Mouse (Mus musculus): ENCODE data around the gene Olfr1351. TPM values are rescaled to one million over a fixed set of nuclear protein-coding genes. Genes with fewer than 3 reads are reported as not detected.
"Not testable (repeated sequence)": the region's sequence is repeated elsewhere in the genome, so short reads cannot be mapped to it uniquely, and the experiment has no call there.

The Olfr1351 gene
- polyA plus RNA-seq (2015; fragmentation: Nextera tagmentation; extraction: Ambion mirVana), result not detected in 2 replicates

DNA sequence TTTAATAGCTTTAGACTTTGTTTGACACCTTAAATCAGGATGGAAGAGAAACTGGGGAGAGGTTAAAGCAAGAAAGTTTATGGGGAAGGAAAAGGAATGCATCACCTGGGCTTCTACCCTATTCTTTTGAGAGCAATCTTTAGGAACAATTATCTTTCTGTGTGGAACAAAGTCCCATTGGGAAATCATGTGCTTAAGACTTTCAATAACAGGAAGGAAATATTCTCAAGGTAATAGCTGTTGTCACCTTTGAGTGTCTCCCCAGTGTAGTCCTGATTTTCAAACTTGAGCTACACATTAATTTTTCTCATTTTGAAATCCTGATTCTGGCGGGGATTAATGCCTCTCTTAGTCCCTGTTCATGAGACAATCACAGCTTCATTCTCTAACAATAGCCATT, at the start of gene Olfr1351:
Gene Olfr1351 (plus strand): TSS at position 301 of the 400 bp plus-strand sequence.
- WGBS, result 52% methylated on average over 1 of the region's 1 CpGs
- Histone ChIP-seq H3K36me3 (no peaks in the 10 kb centered on the region), H3K4me1 (no peaks in the 10 kb centered on the region), H3K27me3 (no peaks in the 10 kb centered on the region), H3K27ac (no peak within 1 kb of the TSS), H3K9me3 (no peaks in the 10 kb centered on the region), H3K4me2 (no peak within 1 kb of the TSS), H3K9ac (no peak within 1 kb of the TSS), H3K4me3 (no peak within 1 kb of the TSS)
- no peak for ATAC-seq (ENCODE audit: insufficient number of reproducible peaks, insufficient read depth, low FRiP score, low TSS enrichment, low read depth)

GRCm38 (mm10) chr10:78963009-78963408, 49.3 kb upstream of the Olfr1351 start, which contains the start of gene Olfr1353:
Olfr1353 (plus strand) TSS chr10:78963309.
- not testable (repeated sequence) for H3K4me1 ChIP-seq; H3K36me3 ChIP-seq; H3K27me3 ChIP-seq; H3K9ac ChIP-seq; H3K27ac ChIP-seq; H3K9me3 ChIP-seq; H3K4me2 ChIP-seq; H3K4me3 ChIP-seq; ATAC-seq (ENCODE audit: insufficient number of reproducible peaks, insufficient read depth, low FRiP score, low TSS enrichment, low read depth)

- Histone ChIP-seq H3K27me3 (no peaks in the 10 kb centered on the region), H3K36me3 (no peaks in the 10 kb centered on the region), H3K9me3 (no peaks in the 10 kb centered on the region), H3K4me1 (no peaks in the 10 kb centered on the region), H3K9ac (no peak within 1 kb of the TSS), H3K4me2 (no peak within 1 kb of the TSS), H3K4me3 (no peak within 1 kb of the TSS), H3K27ac (no peak within 1 kb of the TSS)
- no peak for ATAC-seq (ENCODE audit: insufficient number of reproducible peaks, insufficient read depth, low FRiP score, low TSS enrichment, low read depth)
Observed at GRCm38 (mm10) chr10:78980750-78981149, 31.5 kb upstream of the Olfr1351 start, which contains the start of gene Olfr1352. Olfr1352 (plus strand) TSS chr10:78981050.

DNA sequence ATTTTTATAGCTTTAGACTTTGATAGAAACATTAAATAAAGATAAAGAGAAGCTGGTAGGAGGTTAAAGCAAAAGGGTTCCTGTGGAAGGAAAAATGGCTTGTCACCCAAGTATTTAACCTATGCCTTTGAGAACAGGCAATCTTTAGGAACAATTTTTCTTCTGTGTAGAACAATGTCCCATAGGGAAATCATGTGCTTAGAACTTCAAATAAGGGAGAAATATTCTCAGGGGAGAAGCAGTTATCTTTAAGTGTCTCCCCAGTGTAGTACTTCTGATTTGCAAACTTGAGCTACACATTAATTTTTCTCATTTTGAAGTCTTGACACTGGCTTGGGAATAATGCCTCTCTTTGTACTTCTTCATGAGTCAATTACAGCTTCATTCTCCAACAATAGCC, 16.2 kb downstream of the Olfr1351 start, which contains the start of gene Olfr57:
Gene Olfr57 (plus strand): TSS at position 301 of the 400 bp plus-strand sequence.
- no peak for ATAC-seq (ENCODE audit: insufficient number of reproducible peaks, insufficient read depth, low FRiP score, low TSS enrichment, low read depth)
- H3K4me3 ChIP-seq, result no peak within 1 kb of the TSS
- H3K9ac ChIP-seq, result no peak within 1 kb of the TSS
- no peak within 1 kb of the TSS for H3K4me2 ChIP-seq
- no peaks in the 10 kb centered on the region for H3K27me3 ChIP-seq
- H3K9me3 ChIP-seq, result 0 out of 2 replicates have a peak, but pooled peaks cover 3% of the 10 kb centered on the region
- H3K4me1 ChIP-seq, result no peaks in the 10 kb centered on the region
- H3K27ac ChIP-seq, result no peak within 1 kb of the TSS
- H3K36me3 ChIP-seq, result no peaks in the 10 kb centered on the region

DNA sequence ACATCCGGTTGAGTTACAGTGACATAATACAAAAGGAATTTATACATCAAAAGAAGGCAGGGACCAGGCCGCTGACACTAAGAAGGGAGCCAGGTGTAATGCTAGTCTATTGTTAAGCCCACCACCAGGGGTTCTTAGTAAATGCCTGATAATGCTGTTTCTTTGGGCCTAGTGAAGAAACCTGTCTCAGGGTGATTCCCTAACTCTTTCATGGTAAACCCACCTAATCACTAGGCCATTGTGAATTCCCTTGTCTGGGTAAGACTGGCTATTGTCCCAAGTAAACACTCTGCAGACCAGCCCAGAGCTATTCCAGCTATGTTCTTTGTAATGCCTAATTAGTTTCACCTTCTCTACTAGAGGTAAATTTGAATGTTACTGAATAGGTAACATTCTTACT, 30.2 kb downstream of the Olfr1351 start:
- H3K9me3 ChIP-seq, result peaks cover 26% of the 10 kb centered on the region
- H3K4me1 ChIP-seq; H3K4me3 ChIP-seq; H3K36me3 ChIP-seq; ATAC-seq (ENCODE audit: insufficient number of reproducible peaks, insufficient read depth, low FRiP score, low TSS enrichment, low read depth); H3K27me3 ChIP-seq; H3K27ac ChIP-seq; H3K9ac ChIP-seq; H3K4me2 ChIP-seq: not testable (repeated sequence)
- WGBS, result 76% methylated on average over 2 of the region's 2 CpGs

DNA sequence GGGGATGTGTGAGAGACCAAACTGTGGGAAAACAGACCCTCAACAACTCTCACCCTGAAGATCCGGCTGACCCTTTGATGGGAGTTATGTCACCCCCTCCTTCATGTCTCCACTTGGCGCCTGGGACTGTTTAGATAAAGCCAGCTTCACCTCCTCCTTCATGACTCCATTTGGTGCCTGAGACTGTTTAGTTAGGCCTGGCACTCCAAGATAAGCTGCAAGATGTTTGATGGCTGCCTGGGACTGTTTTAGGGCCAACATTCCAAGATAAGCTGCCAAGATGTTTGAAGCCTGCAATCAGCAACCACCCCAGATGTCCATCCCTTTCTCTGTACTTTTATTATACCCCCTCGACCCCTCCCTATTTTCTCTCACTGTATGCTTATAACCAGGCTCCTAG, 45.1 kb downstream of the Olfr1351 start:
- Histone ChIP-seq H3K36me3 (peaks cover 43% of the 10 kb centered on the region), H3K9me3 (peaks cover 19% of the 10 kb centered on the region)
- not testable (repeated sequence) for H3K9ac ChIP-seq; H3K4me2 ChIP-seq; H3K27ac ChIP-seq; ATAC-seq (ENCODE audit: insufficient number of reproducible peaks, insufficient read depth, low FRiP score, low TSS enrichment, low read depth); H3K27me3 ChIP-seq; H3K4me3 ChIP-seq; H3K4me1 ChIP-seq
- 90% methylated on average over 3 of the region's 3 CpGs for WGBS

Other genes with a start within 250 kb of the Olfr1351 start
- gene Slc1a6, start 232.0 kb upstream of the Olfr1351 start, polyA plus RNA-seq (2015; fragmentation: Nextera tagmentation; extraction: Ambion mirVana), result 2.6 and 2.7 TPM in 2 replicates
- gene Olfr1356, start 160.3 kb upstream of the Olfr1351 start, polyA plus RNA-seq (2015; fragmentation: Nextera tagmentation; extraction: Ambion mirVana), result not detected in 2 replicates
- gene Olfr1355, start 136.9 kb upstream of the Olfr1351 start, polyA plus RNA-seq (2015; fragmentation: Nextera tagmentation; extraction: Ambion mirVana), result not detected in 2 replicates
- not detected in 2 replicates for gene Olfr1354, start 99.3 kb upstream of the Olfr1351 start, polyA plus RNA-seq (2015; fragmentation: Nextera tagmentation; extraction: Ambion mirVana)
- not detected in 2 replicates for gene Olfr8, start 61.8 kb upstream of the Olfr1351 start, polyA plus RNA-seq (2015; fragmentation: Nextera tagmentation; extraction: Ambion mirVana)
- gene Olfr1353, start 49.2 kb upstream of the Olfr1351 start, polyA plus RNA-seq (2015; fragmentation: Nextera tagmentation; extraction: Ambion mirVana), result not detected in 2 replicates
- gene Olfr1352, start 31.4 kb upstream of the Olfr1351 start, polyA plus RNA-seq (2015; fragmentation: Nextera tagmentation; extraction: Ambion mirVana), result 0.17 TPM in 1 of 2 replicates, not detected in the other
- gene Olfr57, start 16.3 kb downstream of the Olfr1351 start, polyA plus RNA-seq (2015; fragmentation: Nextera tagmentation; extraction: Ambion mirVana), result 0.31 TPM in 1 of 2 replicates, not detected in the other
- gene 2610008E11Rik, start 85.1 kb downstream of the Olfr1351 start, polyA plus RNA-seq (2015; fragmentation: Nextera tagmentation; extraction: Ambion mirVana), result 43.2 and 43.8 TPM in 2 replicates
- gene Vmn2r80, start 136.3 kb downstream of the Olfr1351 start, polyA plus RNA-seq (2015; fragmentation: Nextera tagmentation; extraction: Ambion mirVana), result not detected in 2 replicates
- gene Vmn2r81, start 235.2 kb downstream of the Olfr1351 start, polyA plus RNA-seq (2015; fragmentation: Nextera tagmentation; extraction: Ambion mirVana), result not detected in 2 replicates